Mouse (Mus musculus) midbrain, postnatal 0 days (tissue): ENCODE results near the gene Tmem79. TPM values are rescaled to one million over a fixed set of nuclear protein-coding genes. Genes with fewer than 3 reads are reported as not detected.

Experiments used
- ATAC-seq: fragments of 200-750 bp; cut with Nextera tagmentation; 2 replicates; pipeline ENCODE4 v1.8.0; 2017; ENCODE audit warnings: moderate number of reproducible peaks, mild to moderate bottlenecking, moderate TSS enrichment, moderate library complexity; ENCODE audit not compliant: low FRiP score
- DNase-seq: peaks from one replicate; pipeline ENCODE4 v3.0.0-alpha.2; 2015; ENCODE audit warnings: low spot score
- H3K27ac ChIP-seq: fragments of 300-500 bp; sonication (generic); 2 replicates; pipeline ENCODE4 v1.5.1; 2014; ENCODE audit warnings: low read depth, mild to moderate bottlenecking, low read length, mixed read lengths
- H3K27me3 ChIP-seq: fragments of 300-500 bp; sonication (generic); 2 replicates; pipeline ENCODE4 v1.6.1; 2014; ENCODE audit warnings: low read length, control low read depth, mixed read lengths; ENCODE audit not compliant: insufficient read depth
- H3K36me3 ChIP-seq: fragments of 300-500 bp; sonication (generic); 2 replicates; pipeline ENCODE4 v1.6.1; 2014; ENCODE audit warnings: low read length, control low read depth, mixed read lengths; ENCODE audit not compliant: insufficient read depth
- H3K4me1 ChIP-seq: fragments of 300-500 bp; sonication (generic); 2 replicates; pipeline ENCODE4 v1.6.1; 2014; ENCODE audit warnings: mild to moderate bottlenecking, control low read depth, antibody characterized with exemption, low read length, mixed read lengths; ENCODE audit not compliant: insufficient read depth
- H3K4me2 ChIP-seq: fragments of 300-500 bp; sonication (generic); 2 replicates; pipeline ENCODE4 v1.6.1; 2014; ENCODE audit warnings: low read depth, mild to moderate bottlenecking, low read length, mixed read lengths; ENCODE audit not compliant: poor library complexity, severe bottlenecking
- H3K4me3 ChIP-seq: fragments of 300-500 bp; sonication (generic); 2 replicates; pipeline ENCODE4 v1.5.1; 2014; ENCODE audit warnings: low read depth, mild to moderate bottlenecking, low read length, moderate library complexity
- H3K9ac ChIP-seq: fragments of 300-500 bp; sonication (generic); replicated peaks from 2 replicates; pipeline ENCODE4 v1.6.1; 2014; ENCODE audit warnings: mild to moderate bottlenecking, low read length, moderate library complexity, mixed read lengths; ENCODE audit not compliant: poor library complexity, severe bottlenecking
- H3K9me3 ChIP-seq: fragments of 300-500 bp; sonication (generic); 2 replicates; pipeline ENCODE4 v1.6.1; 2016; ENCODE audit warnings: low read length, control low read depth
- CTCF ChIP-seq: IDR thresholded peaks from 2 replicates; pipeline ENCODE4 v1.5.1; 2016; ENCODE audit warnings: antibody characterized with exemption, mild to moderate bottlenecking
- WGBS: fragments of 180-500 bp; shearing (Covaris S2); extraction: QIAGEN DNeasy Blood & Tissue Kit; methylation state at CpG from one replicate; pipeline ENCODE4 v1.1.7; 2014; 5-methylcytosine and 5-hydroxymethylcytosine counted together
- polyA plus RNA-seq: library from polyadenylated mRNA; unstranded; fragments of >200 nt; fragmentation: Nextera tagmentation; extraction: Ambion mirVana; gene quantifications from 2 replicates; pipeline ENCODE4 v1.2.1, GENCODE M21; 2015
- total RNA-seq: library from RNA; depleted of rRNA; stranded (reverse); fragments of >200 nt; gene quantifications from 2 replicates; pipeline ENCODE4 v1.2.3, GENCODE M21; 2014

Tmem79 gene
- total and polyA plus RNA-seq, 2 experiments from 2014 or later = 0.33 to 0.93 TPM

GRCm38 (mm10) chr3:88363700-88364099, 27.8 kb upstream of the Tmem79 start:
- no peak overlapping the region for H3K4me3 ChIP-seq
- H3K27ac ChIP-seq = peak overlapping the region; percentile 38; the same call in 1 of the 2 replicates
- peaks cover 38% of the 10 kb centered on the region for H3K36me3 ChIP-seq
- TF ChIP-seq CTCF = no peak
- peak; percentile 73 for ATAC-seq
- no peaks in the 10 kb centered on the region for H3K27me3 ChIP-seq
- H3K9ac ChIP-seq = no peak overlapping the region
- H3K4me2 ChIP-seq = no peak overlapping the region
- DNase-seq = peak; percentile 40
- no peaks in the 10 kb centered on the region for H3K9me3 ChIP-seq
- H3K4me1 ChIP-seq = no peaks in the 10 kb centered on the region
- 54% methylated on average over 4 of the region's 4 CpGs for WGBS

GRCm38 (mm10) chr3:88361612-88362313, 25.8 kb upstream of the Tmem79 start:
- Histone ChIP-seq H3K4me1 (no peaks in the 10 kb centered on the region), H3K4me3 (no peak overlapping the region), H3K27me3 (no peaks in the 10 kb centered on the region), H3K4me2 (no peak overlapping the region), H3K36me3 (peaks cover 51% of the 10 kb centered on the region), H3K9me3 (no peaks in the 10 kb centered on the region), H3K9ac (no peak overlapping the region), H3K27ac (peak overlapping the region; percentile 43; the same call in 1 of the 2 replicates)
- WGBS = 82% methylated on average over 2 of the region's 2 CpGs
- DNase-seq (peak; percentile 19), ATAC-seq (peak; percentile 47)
- TF ChIP-seq CTCF = no peak

- ATAC-seq (no peak), DNase-seq (no peak)
- Histone ChIP-seq H3K27me3 (no peaks in the 10 kb centered on the region), H3K9me3 (no peaks in the 10 kb centered on the region), H3K4me2 (no peak overlapping the region), H3K9ac (no peak overlapping the region), H3K4me1 (no peaks in the 10 kb centered on the region), H3K4me3 (no peak overlapping the region), H3K27ac (no peak overlapping the region), H3K36me3 (peaks cover 58% of the 10 kb centered on the region)
- no peak for TF ChIP-seq CTCF
- 81% methylated on average over 6 of the region's 6 CpGs for whole genome bisulfite sequencing
These were observed 25.1 kb upstream of the Tmem79 start for GRCm38 (mm10) chr3:88361096-88361495.

GRCm38 (mm10) chr3:88359989-88360388, 24.0 kb upstream of the Tmem79 start:
- no peak overlapping the region for H3K9ac ChIP-seq
- H3K27me3 ChIP-seq = no peaks in the 10 kb centered on the region
- no peaks in the 10 kb centered on the region for H3K4me1 ChIP-seq
- no peak for TF ChIP-seq CTCF
- 79% methylated on average over 3 of the region's 3 CpGs for WGBS
- H3K9me3 ChIP-seq = no peaks in the 10 kb centered on the region
- no peak overlapping the region for H3K27ac ChIP-seq
- H3K4me3 ChIP-seq = no peak overlapping the region
- ATAC-seq (no peak), DNase-seq (no peak)
- no peak overlapping the region for H3K4me2 ChIP-seq
- H3K36me3 ChIP-seq = peaks cover 69% of the 10 kb centered on the region

GRCm38 (mm10) chr3:88359584-88359983, 23.6 kb upstream of the Tmem79 start:
- Histone ChIP-seq H3K4me1 (no peaks in the 10 kb centered on the region), H3K9ac (no peak overlapping the region), H3K27ac (no peak overlapping the region), H3K4me2 (no peak overlapping the region), H3K27me3 (no peaks in the 10 kb centered on the region), H3K4me3 (no peak overlapping the region), H3K9me3 (no peaks in the 10 kb centered on the region), H3K36me3 (peaks cover 73% of the 10 kb centered on the region)
- DNase-seq (no peak), ATAC-seq (no peak)
- whole genome bisulfite sequencing = 65% methylated on average over 5 of the region's 5 CpGs
- no peak for TF ChIP-seq CTCF

- Histone ChIP-seq H3K27ac (no peak overlapping the region), H3K27me3 (no peaks in the 10 kb centered on the region), H3K9ac (no peak overlapping the region), H3K4me1 (no peaks in the 10 kb centered on the region), H3K4me2 (no peak overlapping the region), H3K9me3 (no peaks in the 10 kb centered on the region), H3K36me3 (peaks cover 88% of the 10 kb centered on the region), H3K4me3 (no peak overlapping the region)
- ATAC-seq (no peak), DNase-seq (peak; percentile 24)
- 96% methylated on average over 8 of the region's 8 CpGs for WGBS
- TF ChIP-seq CTCF = peak; percentile 42
These were observed 18.6 kb upstream of the Tmem79 start for GRCm38 (mm10) chr3:88354396-88355165.
